Mouse (Mus musculus) kidney, adult 2 months (tissue): ENCODE measurements around the gene Vps4a. TPM values are rescaled to one million over a fixed set of nuclear protein-coding genes. Genes with fewer than 3 reads are reported as not detected.

ENCODE experiments used
- DNase-seq: peaks from one replicate; pipeline ENCODE4 v3.0.0; 2021
- H3K27ac ChIP-seq: fragments of 200-500 bp; 2 replicates; pipeline ENCODE4 v1.5.1; 2012; ENCODE audit warnings: low read depth, low read length, control low read depth, inconsistent platforms; ENCODE audit not compliant: insufficient read depth
- H3K27me3 ChIP-seq: fragments of 200-500 bp; replicated peaks from 2 replicates; pipeline ENCODE4 v1.6.1; 2012; ENCODE audit warnings: mild to moderate bottlenecking, moderate library complexity, low read length, inconsistent platforms; ENCODE audit not compliant: control insufficient read depth, insufficient read depth
- H3K36me3 ChIP-seq: fragments of 200-500 bp; 2 replicates; pipeline ENCODE4 v1.6.1; 2012; ENCODE audit warnings: mild to moderate bottlenecking, moderate library complexity, low read length, inconsistent platforms; ENCODE audit not compliant: control insufficient read depth, insufficient read depth
- H3K4me1 ChIP-seq: fragments of 200-500 bp; 2 replicates; pipeline ENCODE4 v1.6.1; 2011; ENCODE audit warnings: low read length; ENCODE audit not compliant: control insufficient read depth, insufficient read depth
- H3K4me3 ChIP-seq: fragments of 200-500 bp; 2 replicates; pipeline ENCODE4 v1.5.1; 2011; ENCODE audit warnings: mild to moderate bottlenecking, low read depth, low read length, control low read depth; ENCODE audit not compliant: insufficient read depth
- CTCF ChIP-seq: fragments of 200-500 bp; conservative IDR thresholded peaks from 2 replicates; pipeline ENCODE4 v1.5.1; 2011; ENCODE audit warnings: low read depth, mild to moderate bottlenecking, control low read depth, low read length, moderate library complexity, mixed read lengths; ENCODE audit not compliant: insufficient read depth, insufficient read length
- POLR2A ChIP-seq: fragments of 200-500 bp; IDR thresholded peaks from one replicate; pipeline ENCODE4 v1.6.1; 2011; ENCODE audit warnings: low read depth, low read length, control low read depth
- WGBS: fragments of 180-500 bp; shearing (Covaris S2); methylation state at CpG from one replicate; pipeline ENCODE4 v1.1.7; 2018; 5-methylcytosine and 5-hydroxymethylcytosine counted together
- polyA plus RNA-seq: library from polyadenylated mRNA; depleted of rRNA; stranded (reverse); fragments of >200 nt; gene quantifications from 2 replicates; pipeline ENCODE4 v1.2.3, GENCODE M21; 2012; rRNA removed

Vps4a gene
- polyA plus RNA-seq, 1 experiment, result 33.4 TPM

DNA sequence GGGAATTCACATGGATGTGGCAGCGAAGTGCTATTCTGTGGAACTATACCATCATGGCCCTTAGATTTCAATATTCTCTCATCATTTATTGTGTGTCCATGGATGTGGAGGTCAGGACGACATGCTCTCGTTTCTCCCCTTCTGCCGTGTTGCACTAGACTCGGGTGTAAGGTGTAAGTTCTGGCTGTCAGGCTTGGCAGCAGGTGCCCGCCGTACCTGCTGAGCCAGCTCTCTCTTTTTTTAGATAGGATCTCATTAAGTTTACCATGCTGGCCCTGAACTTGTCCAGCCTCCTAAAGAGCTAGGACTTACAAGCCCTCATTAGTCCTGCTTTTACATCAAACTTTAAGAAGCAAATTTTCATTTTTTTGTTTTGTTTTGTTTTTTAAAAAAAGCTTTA lies 59.5 kb downstream of the Vps4a start:
- Histone ChIP-seq H3K4me3 (no peak overlapping the region), H3K4me1 (no peaks in the 10 kb centered on the region), H3K27me3 (no peaks in the 10 kb centered on the region), H3K36me3 (no peaks in the 10 kb centered on the region), H3K27ac (no peak overlapping the region)
- 87% methylated on average over 7 of the region's 7 CpGs for WGBS
- no peak for DNase-seq
- TF ChIP-seq CTCF (no peak), POLR2A (no peak)

Other genes with a start within 250 kb of the Vps4a start
- gene Has3, start 161.0 kb upstream of the Vps4a start, polyA plus RNA-seq, result 0.72 and 0.98 TPM in 2 replicates
- gene Utp4, start 137.6 kb upstream of the Vps4a start, polyA plus RNA-seq, result 24.1 and 24.5 TPM in 2 replicates
- gene Sntb2, start 95.5 kb upstream of the Vps4a start, polyA plus RNA-seq, result 9.4 and 10.4 TPM in 2 replicates
- 39.5 and 43.4 TPM in 2 replicates for gene Pdf, start 17.4 kb downstream of the Vps4a start, polyA plus RNA-seq
- gene Cog8, start 25.5 kb downstream of the Vps4a start, polyA plus RNA-seq, result 29.4 and 32.2 TPM in 2 replicates
- 38.2 and 54.3 TPM in 2 replicates for gene Nip7, start 25.7 kb downstream of the Vps4a start, polyA plus RNA-seq
- 55.0 and 65.3 TPM in 2 replicates for gene Tmed6, start 34.4 kb downstream of the Vps4a start, polyA plus RNA-seq
- 8.7 and 12.2 TPM in 2 replicates for gene Terf2, start 65.3 kb downstream of the Vps4a start, polyA plus RNA-seq
- gene Cyb5b, start 119.4 kb downstream of the Vps4a start, polyA plus RNA-seq, result 186 and 203 TPM in 2 replicates